Mouse (Mus musculus) intestine, postnatal 0 days (tissue): ENCODE measurements at regions not wholly inside any gene's neighbourhood (a gene's known extent, or its start where the extent isn't known, plus 50 kb on each side); places are given as distances from the start of the nearest gene placed in this dataset.
A peak's percentile ranks its signal among the peaks of the same experiment; 100 is the strongest.

Experiments
- ATAC-seq: fragments of 200-750 bp; cut with Nextera tagmentation; 2 replicates; pipeline ENCODE4 v1.8.0; 2017; ENCODE audit warnings: mild to moderate bottlenecking, moderate TSS enrichment, moderate library complexity
- H3K27ac ChIP-seq: fragments of 300-500 bp; sonication (generic); 2 replicates; pipeline ENCODE4 v1.5.1; 2014; ENCODE audit warnings: mild to moderate bottlenecking, low read depth, low read length, moderate library complexity
- H3K27me3 ChIP-seq: fragments of 300-500 bp; sonication (generic); replicated peaks from 2 replicates; pipeline ENCODE4 v1.6.1; 2014; ENCODE audit warnings: low read length, mixed read lengths; ENCODE audit not compliant: control insufficient read depth, insufficient read depth
- H3K36me3 ChIP-seq: fragments of 300-500 bp; sonication (generic); 2 replicates; pipeline ENCODE4 v1.6.1; 2014; ENCODE audit warnings: mild to moderate bottlenecking, moderate library complexity; ENCODE audit not compliant: control insufficient read depth, insufficient read depth
- H3K4me1 ChIP-seq: fragments of 300-500 bp; sonication (generic); replicated peaks from 2 replicates; pipeline ENCODE4 v1.6.1; 2014; ENCODE audit warnings: antibody characterized with exemption, low read length, mixed read lengths; ENCODE audit not compliant: control insufficient read depth, insufficient read depth
- H3K4me2 ChIP-seq: fragments of 300-500 bp; sonication (generic); replicated peaks from 2 replicates; pipeline ENCODE4 v1.6.1; 2014; ENCODE audit warnings: low read depth, mild to moderate bottlenecking, moderate library complexity
- H3K4me3 ChIP-seq: fragments of 300-500 bp; sonication (generic); 2 replicates; pipeline ENCODE4 v1.5.1; 2014; ENCODE audit warnings: low read depth, low read length
- H3K9ac ChIP-seq: fragments of 300-500 bp; sonication (generic); 2 replicates; pipeline ENCODE4 v1.6.1; 2014; ENCODE audit warnings: mild to moderate bottlenecking, low read depth, low read length
- H3K9me3 ChIP-seq: fragments of 300-500 bp; sonication (generic); 2 replicates; pipeline ENCODE4 v1.6.1; 2016; ENCODE audit warnings: mixed run types; ENCODE audit not compliant: control insufficient read depth
- CTCF ChIP-seq: sonication (generic); IDR thresholded peaks from 2 replicates; pipeline ENCODE4 v1.5.1; 2016; ENCODE audit warnings: low read depth, mild to moderate bottlenecking, control low read depth, antibody characterized with exemption, moderate library complexity
- WGBS: fragments of 180-500 bp; shearing (Covaris S2); extraction: QIAGEN DNeasy Blood & Tissue Kit; methylation state at CpG from one replicate; pipeline ENCODE4 v1.1.7; 2014; 5-methylcytosine and 5-hydroxymethylcytosine counted together

GRCm38 (mm10) chr5:150866198-150866597 lies 86.2 kb upstream of the Kl start:
- 0 out of 2 replicates have a peak, but pooled peaks cover 5% of the 10 kb centered on the region for H3K9me3 ChIP-seq
- no peaks in the 10 kb centered on the region for H3K4me1 ChIP-seq
- ATAC-seq = peak; percentile 64
- H3K4me3 ChIP-seq = no peak overlapping the region
- H3K36me3 ChIP-seq = no peaks in the 10 kb centered on the region
- H3K27me3 ChIP-seq = no peaks in the 10 kb centered on the region
- 73% methylated on average over 3 of the region's 3 CpGs for WGBS
- no peak for TF ChIP-seq CTCF
- H3K4me2 ChIP-seq = no peak overlapping the region
- H3K9ac ChIP-seq = no peak overlapping the region
- H3K27ac ChIP-seq = no peak overlapping the region

- Histone ChIP-seq H3K4me3 (no peak overlapping the region), H3K4me2 (no peak overlapping the region), H3K36me3 (no peaks in the 10 kb centered on the region), H3K27me3 (no peaks in the 10 kb centered on the region), H3K9me3 (0 out of 2 replicates have a peak, but pooled peaks cover 5% of the 10 kb centered on the region), H3K4me1 (no peaks in the 10 kb centered on the region), H3K9ac (no peak overlapping the region), H3K27ac (no peak overlapping the region)
- 33% methylated on average over 4 of the region's 4 CpGs for WGBS
- TF ChIP-seq CTCF = no peak
- ATAC-seq = no peak
These were observed 82.5 kb upstream of the Kl start for GRCm38 (mm10) chr5:150869954-150870353.

GRCm38 (mm10) chr5:150878805-150879204 lies 73.6 kb upstream of the Kl start:
- Histone ChIP-seq H3K36me3 (no peaks in the 10 kb centered on the region), H3K27me3 (no peaks in the 10 kb centered on the region), H3K9me3 (no peaks in the 10 kb centered on the region), H3K4me3 (no peak overlapping the region), H3K4me1 (no peaks in the 10 kb centered on the region), H3K27ac (no peak overlapping the region), H3K4me2 (no peak overlapping the region), H3K9ac (no peak overlapping the region)
- no peak for ATAC-seq
- 53% methylated on average over 4 of the region's 4 CpGs for WGBS
- no peak for TF ChIP-seq CTCF

- no peak overlapping the region for H3K27ac ChIP-seq
- no peak for ATAC-seq
These were observed 68.7 kb upstream of the Kl start for GRCm38 (mm10) chr5:150883676-150884075.

GRCm38 (mm10) chr5:150890086-150890485 lies 62.3 kb upstream of the Kl start:
- H3K27me3 ChIP-seq = no peaks in the 10 kb centered on the region
- H3K36me3 ChIP-seq = no peaks in the 10 kb centered on the region
- H3K9me3 ChIP-seq = no peaks in the 10 kb centered on the region
- no peak for TF ChIP-seq CTCF
- no peaks in the 10 kb centered on the region for H3K4me1 ChIP-seq
- no peak overlapping the region for H3K27ac ChIP-seq
- H3K9ac ChIP-seq = no peak overlapping the region
- H3K4me2 ChIP-seq = no peak overlapping the region
- ATAC-seq = peak; percentile 41; the same call in 1 of the 2 replicates
- WGBS = 60% methylated on average over 4 of the region's 4 CpGs
- no peak overlapping the region for H3K4me3 ChIP-seq

More at GRCm38 (mm10) chr5:150883676-150884075, 68.7 kb upstream of the Kl start:
- Histone ChIP-seq H3K4me1 (no peaks in the 10 kb centered on the region), H3K36me3 (no peaks in the 10 kb centered on the region), H3K4me3 (no peak overlapping the region), H3K9ac (no peak overlapping the region), H3K4me2 (no peak overlapping the region), H3K27me3 (no peaks in the 10 kb centered on the region), H3K9me3 (no peaks in the 10 kb centered on the region)
- TF ChIP-seq CTCF = no peak
- 41% methylated on average over 2 of the region's 2 CpGs for WGBS

GRCm38 (mm10) chr5:150891262-150891940 lies 61.0 kb upstream of the Kl start:
- Histone ChIP-seq H3K4me3 (no peak overlapping the region), H3K9ac (no peak overlapping the region), H3K4me1 (no peaks in the 10 kb centered on the region), H3K27ac (no peak overlapping the region), H3K27me3 (no peaks in the 10 kb centered on the region), H3K4me2 (no peak overlapping the region), H3K9me3 (no peaks in the 10 kb centered on the region), H3K36me3 (no peaks in the 10 kb centered on the region)
- 70% methylated on average over 7 of the region's 7 CpGs for WGBS
- no peak for ATAC-seq
- peak; percentile 2; the same call in 1 of the 2 replicates for TF ChIP-seq CTCF
